Mouse (Mus musculus): Measurements from ENCODE around the gene Ubr4. TPM values are rescaled to one million over a fixed set of nuclear protein-coding genes. Genes with fewer than 3 reads are reported as not detected.
"Not testable (repeated sequence)": the region's sequence is repeated elsewhere in the genome, so short reads cannot be mapped to it uniquely, and the experiment has no call there.

Ubr4 gene
- polyA plus RNA-seq, 1 experiment: 183 TPM

DNA sequence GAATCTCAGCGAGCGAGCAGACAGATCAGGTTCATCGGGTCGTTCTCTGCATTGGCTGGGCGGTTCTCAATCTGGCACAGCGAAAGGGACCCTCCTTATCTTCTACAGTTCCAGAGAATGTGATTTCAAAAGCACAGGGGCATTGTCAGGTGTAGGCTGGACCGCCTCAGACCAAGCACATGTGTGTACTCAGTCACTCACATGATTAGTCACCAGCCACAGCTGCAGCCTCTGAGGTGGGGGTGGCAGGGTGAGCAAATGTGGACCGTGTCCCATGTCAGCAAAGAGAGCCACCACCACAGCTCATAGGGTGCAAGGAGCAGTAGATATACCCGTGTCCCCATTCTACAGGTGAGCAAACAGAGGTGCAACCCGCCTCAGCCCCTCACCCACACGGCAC is 154.3 kb downstream of the Ubr4 start:
- TF ChIP-seq POLR2A (IDR thresholded peaks at IDR 0.05; ENCODE audit: extremely low read depth, insufficient read depth, low read length) (no peak), CTCF (IDR thresholded peaks at IDR 0.05; ENCODE audit: extremely low read depth, insufficient read depth, low read length) (no peak)
- Histone ChIP-seq H3K4me1 (ENCODE audit: control insufficient read depth, insufficient read depth, low read length) (no peaks in the 10 kb centered on the region), H3K4me3 (ENCODE audit: insufficient read depth, low read length) (no peak overlapping the region), H3K27ac (ENCODE audit: insufficient read depth, low read length) (no peak overlapping the region)

GRCm38 (mm10) chr4:139509069-139509468 is 156.7 kb downstream of the Ubr4 start:
- TF ChIP-seq CTCF (IDR thresholded peaks at IDR 0.05; ENCODE audit: extremely low read depth, insufficient read depth, low read length): no peak
- TF ChIP-seq POLR2A (IDR thresholded peaks at IDR 0.05; ENCODE audit: extremely low read depth, insufficient read depth, low read length): no peak

GRCm38 (mm10) chr4:139511557-139511956 is 159.1 kb downstream of the Ubr4 start:
- no peak overlapping the region for H3K27ac ChIP-seq (ENCODE audit: insufficient read depth, low read length)
- TF ChIP-seq POLR2A (IDR thresholded peaks at IDR 0.05; ENCODE audit: extremely low read depth, insufficient read depth, low read length) (no peak), CTCF (IDR thresholded peaks at IDR 0.05; ENCODE audit: extremely low read depth, insufficient read depth, low read length) (no peak)
- no peak overlapping the region for H3K4me3 ChIP-seq (ENCODE audit: insufficient read depth, low read length)
- no peaks in the 10 kb centered on the region for H3K4me1 ChIP-seq (ENCODE audit: control insufficient read depth, insufficient read depth, low read length)

More at GRCm38 (mm10) chr4:139509069-139509468, 156.7 kb downstream of the Ubr4 start:
- Histone ChIP-seq H3K27ac (ENCODE audit: insufficient read depth, low read length) (no peak overlapping the region), H3K4me1 (ENCODE audit: control insufficient read depth, insufficient read depth, low read length) (no peaks in the 10 kb centered on the region), H3K4me3 (ENCODE audit: insufficient read depth, low read length) (no peak overlapping the region)

DNA sequence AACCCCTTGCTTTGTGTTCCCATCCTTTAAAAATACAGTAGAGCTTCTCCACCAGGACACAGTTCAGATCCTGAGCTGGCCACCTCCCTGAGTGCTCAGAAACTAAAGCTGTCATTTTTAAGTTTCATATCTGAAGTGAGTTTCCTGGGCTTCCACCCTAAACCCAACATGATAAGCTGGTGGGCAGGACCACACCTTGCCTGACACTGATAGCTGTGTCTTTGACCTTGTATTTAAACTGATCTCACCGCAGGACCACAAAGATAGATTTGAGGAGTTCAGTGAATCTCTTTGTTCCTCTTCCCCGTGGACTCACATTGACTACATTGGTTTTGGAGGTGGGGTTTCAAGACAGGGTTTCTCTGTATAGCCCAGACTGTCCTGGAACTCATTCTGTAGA is 160.6 kb downstream of the Ubr4 start:
- no peak overlapping the region for H3K27ac ChIP-seq (ENCODE audit: insufficient read depth, low read length)

GRCm38 (mm10) chr4:139519221-139519620 is 166.8 kb downstream of the Ubr4 start:
- H3K4me3 ChIP-seq (ENCODE audit: insufficient read depth, low read length): no peak overlapping the region
- H3K4me1 ChIP-seq (ENCODE audit: control insufficient read depth, insufficient read depth, low read length): no peaks in the 10 kb centered on the region
- TF ChIP-seq POLR2A (IDR thresholded peaks at IDR 0.05; ENCODE audit: extremely low read depth, insufficient read depth, low read length) (no peak), CTCF (IDR thresholded peaks at IDR 0.05; ENCODE audit: extremely low read depth, insufficient read depth, low read length) (no peak)
- H3K27ac ChIP-seq (ENCODE audit: insufficient read depth, low read length): no peak overlapping the region

More for the DNA sequence above, 160.6 kb downstream of the Ubr4 start:
- no peak overlapping the region for H3K4me3 ChIP-seq (ENCODE audit: insufficient read depth, low read length)
- TF ChIP-seq CTCF (IDR thresholded peaks at IDR 0.05; ENCODE audit: extremely low read depth, insufficient read depth, low read length) (no peak), POLR2A (IDR thresholded peaks at IDR 0.05; ENCODE audit: extremely low read depth, insufficient read depth, low read length) (no peak)
- H3K4me1 ChIP-seq (ENCODE audit: control insufficient read depth, insufficient read depth, low read length): no peaks in the 10 kb centered on the region

DNA sequence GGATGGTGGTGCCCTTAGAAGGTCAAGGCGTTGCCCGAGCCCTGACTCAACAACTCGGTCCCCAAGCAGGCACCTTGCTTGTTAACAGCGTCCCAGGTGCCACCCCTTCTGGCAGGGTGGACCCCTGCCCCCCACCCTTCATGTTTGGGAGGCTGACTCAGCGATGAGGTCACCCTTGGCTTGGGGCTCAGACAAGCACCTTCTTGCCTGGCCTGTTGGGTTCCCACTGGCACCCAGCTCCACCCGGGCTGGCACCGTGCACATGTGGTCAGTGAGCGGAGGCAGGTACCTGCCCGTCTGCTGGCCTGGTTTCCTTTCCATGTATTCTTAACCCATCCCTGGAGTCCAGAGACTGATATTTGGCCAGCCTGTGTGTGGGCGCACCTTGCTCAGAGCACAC is 169.5 kb downstream of the Ubr4 start:
- Histone ChIP-seq H3K27ac (ENCODE audit: insufficient read depth, low read length) (no peak overlapping the region), H3K4me3 (ENCODE audit: insufficient read depth, low read length) (no peak overlapping the region), H3K4me1 (ENCODE audit: control insufficient read depth, insufficient read depth, low read length) (no peaks in the 10 kb centered on the region)
- TF ChIP-seq CTCF (IDR thresholded peaks at IDR 0.05; ENCODE audit: extremely low read depth, insufficient read depth, low read length) (no peak), POLR2A (IDR thresholded peaks at IDR 0.05; ENCODE audit: extremely low read depth, insufficient read depth, low read length) (no peak)

- TF ChIP-seq POLR2A (IDR thresholded peaks at IDR 0.05; ENCODE audit: extremely low read depth, insufficient read depth, low read length) (no peak), CTCF (IDR thresholded peaks at IDR 0.05; ENCODE audit: extremely low read depth, insufficient read depth, low read length) (no peak)
- Histone ChIP-seq H3K4me3 (ENCODE audit: insufficient read depth, low read length) (no peak overlapping the region), H3K4me1 (ENCODE audit: control insufficient read depth, insufficient read depth, low read length) (no peaks in the 10 kb centered on the region), H3K27ac (ENCODE audit: insufficient read depth, low read length) (no peak overlapping the region)
Observed at GRCm38 (mm10) chr4:139526475-139526874, 174.1 kb downstream of the Ubr4 start.

DNA sequence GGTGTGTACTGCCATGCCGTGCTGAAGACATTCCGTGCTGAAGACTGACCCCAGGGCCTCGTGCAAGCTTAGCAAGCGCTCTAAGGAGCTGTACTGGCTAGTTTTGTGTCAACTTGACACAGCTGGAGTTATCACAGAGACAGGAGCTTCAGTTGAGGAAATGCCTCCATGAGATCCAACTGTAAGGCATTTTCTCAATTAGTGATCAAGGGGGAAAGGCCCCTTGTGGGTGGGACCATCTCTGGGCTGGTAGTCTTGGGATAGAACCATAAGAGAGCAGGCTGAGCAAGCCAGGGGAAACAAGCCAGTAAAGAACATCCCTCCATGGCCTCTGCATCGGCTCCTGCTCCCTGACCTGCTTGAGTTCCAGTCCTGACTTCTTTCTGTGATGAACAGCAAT is 177.8 kb downstream of the Ubr4 start, which contains the start of gene Iffo2:
TSS of gene Iffo2 (plus strand) at position 301 of the 400 bp plus-strand sequence.
- not testable (repeated sequence) for H3K27ac ChIP-seq (ENCODE audit: insufficient read depth, low read length); H3K4me1 ChIP-seq (ENCODE audit: control insufficient read depth, insufficient read depth, low read length); H3K4me3 ChIP-seq (ENCODE audit: insufficient read depth, low read length)

DNA sequence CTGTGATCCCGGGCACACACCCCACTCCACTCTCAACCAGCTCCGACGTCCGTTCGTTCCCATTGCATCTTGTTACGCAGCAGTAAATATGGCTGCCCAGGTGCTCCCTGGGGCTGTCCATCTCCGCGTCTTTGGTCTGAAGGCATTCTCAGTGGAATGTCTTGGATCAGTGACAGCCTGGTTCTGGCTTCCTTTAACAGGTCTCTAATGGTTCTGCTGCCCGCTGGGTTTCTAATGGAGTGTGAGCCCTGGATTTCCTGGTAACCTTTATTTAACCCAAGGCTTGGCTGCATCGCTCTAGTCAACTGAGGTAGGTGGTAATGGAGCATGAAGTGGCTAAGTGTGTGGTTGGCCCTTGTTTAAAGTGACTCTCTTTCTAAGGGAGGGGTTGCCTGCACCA is 179.7 kb downstream of the Ubr4 start:
- Histone ChIP-seq H3K27ac (ENCODE audit: insufficient read depth, low read length) (no peak overlapping the region), H3K4me1 (ENCODE audit: control insufficient read depth, insufficient read depth, low read length) (no peaks in the 10 kb centered on the region), H3K4me3 (ENCODE audit: insufficient read depth, low read length) (no peak overlapping the region)
- TF ChIP-seq POLR2A (IDR thresholded peaks at IDR 0.05; ENCODE audit: extremely low read depth, insufficient read depth, low read length) (no peak), CTCF (IDR thresholded peaks at IDR 0.05; ENCODE audit: extremely low read depth, insufficient read depth, low read length) (no peak)

- Histone ChIP-seq H3K4me3 (ENCODE audit: insufficient read depth, low read length) (no peak overlapping the region), H3K4me1 (ENCODE audit: control insufficient read depth, insufficient read depth, low read length) (no peaks in the 10 kb centered on the region), H3K27ac (ENCODE audit: insufficient read depth, low read length) (no peak overlapping the region)
- TF ChIP-seq CTCF (IDR thresholded peaks at IDR 0.05; ENCODE audit: extremely low read depth, insufficient read depth, low read length) (no peak), POLR2A (IDR thresholded peaks at IDR 0.05; ENCODE audit: extremely low read depth, insufficient read depth, low read length) (no peak)
Observed at GRCm38 (mm10) chr4:139535127-139535695, 182.8 kb downstream of the Ubr4 start.

All from cortical plate, adult 2 months (tissue).